Mouse (Mus musculus) layer of hippocampus, adult 2 months (tissue): ENCODE results near the gene Slc25a19. TPM values are rescaled to one million over a fixed set of nuclear protein-coding genes. Genes with fewer than 3 reads are reported as not detected.

ENCODE experiments used
- DNase-seq, 2 experiments: peaks; one replicate each; pipeline ENCODE4 v3.0.0; 2022; ENCODE audit warnings: low spot score in 2 of 2
- H3K27ac ChIP-seq: fragments of 200-600 bp; 2 replicates; pipeline ENCODE4 v1.8.1; 2022
- H3K4me3 ChIP-seq: fragments of 200-600 bp; 2 replicates; pipeline ENCODE4 v1.8.1; 2022; ENCODE audit warnings: mild to moderate bottlenecking
- CTCF ChIP-seq: fragments of 200-600 bp; conservative IDR thresholded peaks from 2 replicates; pipeline ENCODE4 v1.8.1; 2022; ENCODE audit warnings: antibody characterized with exemption, mild to moderate bottlenecking, moderate library complexity
- long read RNA-seq, 2 experiments: library from polyadenylated mRNA; stranded (forward); transcript quantifications; one replicate each; pipeline ENCODE4 v2.0.0; 2021; ENCODE audit warnings: borderline mapping rate in 2 of 2
- total RNA-seq, 2 experiments: library from RNA; stranded (reverse); gene quantifications; 2 replicates each; pipeline ENCODE4 v1.2.3; 2021

Slc25a19 gene
- 10 to 100 TPM; 60.4 to 66.6 TPM for total RNA-seq
- long read RNA-seq, experiment 1, transcript Slc25a19-201 (7 exons, 2,307 nt) = major isoform, 16 of 33 reads
- long read RNA-seq, experiment 1, partial matches to known transcripts = 4 of 33 reads
- long read RNA-seq, experiment 1, other reads (novel, unspliced or antisense) = 11 of 33 reads
- long read RNA-seq, experiment 2, transcript Slc25a19-201 (7 exons, 2,307 nt) = major isoform, 30 of 42 reads
- long read RNA-seq, experiment 2, partial matches to known transcripts = 3 of 42 reads
- long read RNA-seq, experiment 2, other reads (novel, unspliced or antisense) = 7 of 42 reads

GRCm38 (mm10) chr11:115627705-115628464 lies at the start of gene Slc25a19:
Slc25a19 (minus strand) TSS chr11:115628295.
- Histone ChIP-seq H3K4me3 (peak within 1 kb of the TSS; percentile 78), H3K27ac (peak within 1 kb of the TSS; percentile 87)
- peak; percentile 96 to 99 for DNase-seq
- TF ChIP-seq CTCF = 0 out of 2 replicates have a peak, but pooled peaks have one; percentile 3

- no peak for DNase-seq
- no peak overlapping the region for H3K27ac ChIP-seq
- TF ChIP-seq CTCF = no peak
- no peak overlapping the region for H3K4me3 ChIP-seq
These were observed 49.4 kb upstream of the Slc25a19 start for GRCm38 (mm10) chr11:115677511-115677910.

- Histone ChIP-seq H3K4me3 (no peak overlapping the region), H3K27ac (no peak overlapping the region)
- no peak for TF ChIP-seq CTCF
- no peak for DNase-seq
These were observed 48.6 kb upstream of the Slc25a19 start for GRCm38 (mm10) chr11:115676738-115677137.

GRCm38 (mm10) chr11:115674235-115674865 lies 46.3 kb upstream of the Slc25a19 start:
- Histone ChIP-seq H3K4me3 (no peak overlapping the region), H3K27ac (peak overlapping the region; percentile 75)
- DNase-seq = peak in 1 of 2 experiments; percentile 41
- no peak for TF ChIP-seq CTCF

- no peak for TF ChIP-seq CTCF
- DNase-seq = peak in 1 of 2 experiments; percentile 54
- peak overlapping the region; percentile 75 for H3K27ac ChIP-seq
- H3K4me3 ChIP-seq = no peak overlapping the region
These were observed 45.6 kb upstream of the Slc25a19 start for GRCm38 (mm10) chr11:115673471-115674234.

- TF ChIP-seq CTCF = no peak
- Histone ChIP-seq H3K4me3 (no peak overlapping the region), H3K27ac (peak overlapping the region; percentile 75; the same call in 1 of the 2 replicates)
- no peak for DNase-seq
These were observed 44.3 kb upstream of the Slc25a19 start for GRCm38 (mm10) chr11:115672226-115672987.

GRCm38 (mm10) chr11:115670451-115671050 lies 42.5 kb upstream of the Slc25a19 start:
- peak overlapping the region; percentile 78 for H3K27ac ChIP-seq
- no peak for DNase-seq

GRCm38 (mm10) chr11:115663676-115664335 lies 35.7 kb upstream of the Slc25a19 start:
- DNase-seq = no peak
- Histone ChIP-seq H3K27ac (peak overlapping the region; percentile 33; the same call in 1 of the 2 replicates), H3K4me3 (no peak overlapping the region)
- TF ChIP-seq CTCF = no peak

More at GRCm38 (mm10) chr11:115670451-115671050, 42.5 kb upstream of the Slc25a19 start:
- no peak overlapping the region for H3K4me3 ChIP-seq
- no peak for TF ChIP-seq CTCF

GRCm38 (mm10) chr11:115660376-115660775 lies 32.3 kb upstream of the Slc25a19 start:
- DNase-seq = peak; percentile 40 to 60
- no peak for TF ChIP-seq CTCF
- Histone ChIP-seq H3K27ac (peak overlapping the region; percentile 61), H3K4me3 (no peak overlapping the region)

GRCm38 (mm10) chr11:115658521-115658920 lies 30.4 kb upstream of the Slc25a19 start:
- TF ChIP-seq CTCF = no peak
- no peak for DNase-seq
- Histone ChIP-seq H3K4me3 (no peak overlapping the region), H3K27ac (peak overlapping the region; percentile 61; the same call in 1 of the 2 replicates)

- TF ChIP-seq CTCF = no peak
- no peak for DNase-seq
- no peak overlapping the region for H3K4me3 ChIP-seq
- peak overlapping the region; percentile 69; the same call in 1 of the 2 replicates for H3K27ac ChIP-seq
These were observed 26.0 kb upstream of the Slc25a19 start for GRCm38 (mm10) chr11:115654128-115654527.
